Mouse (Mus musculus) ES-E14 (cell line): Measurements from ENCODE around the gene Lfng.

Source experiments
- CHD2 ChIP-seq: IDR thresholded peaks from 2 replicates; pipeline ENCODE4 v1.6.1; 2014; ENCODE audit warnings: mild to moderate bottlenecking, low read depth, low read length, inconsistent platforms
- HCFC1 ChIP-seq: IDR thresholded peaks from 2 replicates; pipeline ENCODE4 v1.6.1; 2012; ENCODE audit warnings: low read length, inconsistent platforms, borderline replicate concordance; ENCODE audit not compliant: insufficient read depth
- MAFK ChIP-seq: IDR thresholded peaks from 2 replicates; pipeline ENCODE4 v1.6.1; 2014; ENCODE audit warnings: mild to moderate bottlenecking, low read depth, low read length, inconsistent platforms; ENCODE audit not compliant: insufficient read depth
- ZC3H11A ChIP-seq: IDR thresholded peaks from 2 replicates; pipeline ENCODE4 v1.6.1; 2012; ENCODE audit warnings: low read depth, mild to moderate bottlenecking, inconsistent platforms, low read length, borderline replicate concordance
- ZNF384 ChIP-seq: IDR thresholded peaks from 2 replicates; pipeline ENCODE4 v1.6.1; 2012; ENCODE audit warnings: low read depth, low read length, inconsistent platforms

DNA sequence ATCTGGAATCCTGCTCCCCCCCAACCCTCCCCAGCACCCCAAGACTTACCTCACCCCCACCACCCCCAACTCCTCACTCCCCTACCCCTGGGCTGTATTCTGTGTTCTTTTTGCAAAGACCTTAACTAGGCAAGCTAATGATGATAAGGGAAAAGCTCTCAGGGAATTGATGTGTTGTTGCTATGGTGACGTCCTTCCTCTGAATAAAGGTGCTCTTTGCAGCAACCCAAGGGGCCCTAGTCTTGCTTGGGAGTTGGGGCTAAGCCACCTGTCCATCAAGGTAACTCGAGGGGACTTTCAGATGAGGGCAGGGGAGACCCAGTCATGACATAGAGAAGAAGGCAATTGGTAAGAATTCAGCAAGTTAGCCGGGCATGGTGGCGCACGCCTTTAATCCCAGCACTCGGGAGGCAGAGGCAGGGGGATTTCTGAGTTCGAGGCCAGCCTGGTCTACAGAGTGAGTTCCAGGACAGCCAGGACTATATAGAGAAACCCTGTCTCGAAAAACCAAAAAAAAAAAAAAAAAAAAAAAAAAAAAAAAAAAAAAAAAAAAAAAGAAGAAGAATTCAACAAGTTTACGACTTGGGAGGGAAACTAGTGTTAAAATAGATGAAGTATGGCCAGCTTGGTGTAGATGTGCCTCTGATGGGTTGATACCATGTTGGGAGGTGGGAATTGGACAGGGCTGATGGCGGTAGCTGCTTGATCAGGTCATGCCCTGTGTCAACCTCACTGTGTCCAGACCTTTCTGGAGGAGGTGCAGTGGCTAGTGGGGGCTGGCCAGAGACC lies 8.4 kb downstream of the Lfng start:
- TF ChIP-seq ZC3H11A (no peak), HCFC1 (no peak), MAFK (no peak), CHD2 (no peak), ZNF384 (peak; percentile 64)
